Mouse (Mus musculus) olfactory bulb, adult 2 months (tissue): ENCODE results near the gene Syt1.

Experiments used
- CTCF ChIP-seq: fragments of 200-500 bp; IDR thresholded peaks from 2 replicates; pipeline ENCODE4 v1.5.1; 2012; ENCODE audit warnings: low read depth, mild to moderate bottlenecking, low read length, moderate library complexity; ENCODE audit not compliant: insufficient read depth
- POLR2A ChIP-seq: fragments of 200-500 bp; IDR thresholded peaks from 2 replicates; pipeline ENCODE4 v1.6.1; 2012; ENCODE audit warnings: mild to moderate bottlenecking, low read depth, low read length, moderate library complexity; ENCODE audit not compliant: insufficient read depth

DNA sequence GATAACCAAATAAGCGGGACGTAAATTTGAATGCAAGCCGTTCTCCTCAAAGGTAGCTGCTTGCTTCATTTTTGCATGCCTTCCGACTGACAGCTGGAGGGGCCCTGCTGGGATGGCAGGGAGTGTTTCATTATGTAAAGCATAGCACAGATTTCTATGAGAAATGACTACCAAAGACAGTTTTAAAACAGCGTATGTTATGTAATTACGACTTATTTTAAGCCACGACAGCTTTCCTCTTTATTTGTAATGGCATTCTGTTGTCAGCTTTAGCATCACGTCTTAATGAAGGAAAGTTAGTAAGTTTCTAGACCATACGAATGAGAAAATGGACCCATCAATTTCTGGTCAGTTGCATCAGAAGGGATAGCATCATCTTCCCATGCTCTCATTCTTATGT lies 410.1 kb downstream of the Syt1 start:
- TF ChIP-seq POLR2A (no peak), CTCF (no peak)
